ENCODE assay signal across 18 mouse cellular contexts in genomic region chr16:49985082-49986076, GRCm38 (mm10).
DNase-seq lines count a peak whose midpoint lies in the region; ATAC-seq and TF ChIP-seq lines count a peak whose summit lies in the region.
"Had no signal": no experiment of that assay in that cellular context is flagged by ENCODE, and none has a peak within 500 bp of the region (broad histone marks: within the 10 kb centered on the region; RNA-seq: fewer than 3 reads in every experiment).

No protein-coding gene starts in this region.

- no peak overlapping the region for H3K9ac ChIP-seq in kidney, embryonic 14.5 days (ENCODE audit: low read depth, low read length)
- H3K9ac ChIP-seq in hindbrain, embryonic 13.5 days = no peak overlapping the region
- H3K9ac ChIP-seq in neural tube, embryonic 15.5 days (replicated peaks) = no peak overlapping the region
- H3K9ac ChIP-seq: forebrain, embryonic 15.5 days; limb, embryonic 13.5 days; liver, embryonic 15.5 days had no signal

- POLR2A ChIA-PET in Patski (lab: Charles Lee) = no interaction called here

- DNase-seq in kidney, postnatal 25 days = no peak
- DNase-seq in Patski (ENCODE audit: low read depth, low spot score) = no peak
- DNase-seq in frontal cortex, postnatal 25 days (ENCODE audit: low spot score in 2 of 2) = no peak
- no peak for DNase-seq in adrenal gland, adult 8-10 months
- DNase-seq: cerebellum, postnatal 10 days; gastrocnemius, adult 2 months; heart, postnatal 4 days; kidney, postnatal 14 days; thymus, postnatal 4 days had no signal

- no peak overlapping the region for H3K4me2 ChIP-seq in kidney, embryonic 14.5 days (replicated peaks; ENCODE audit: low read depth, low read length)
- no peak overlapping the region for H3K4me2 ChIP-seq in hindbrain, embryonic 13.5 days
- peak overlapping the region; percentile 2; the same call in 1 of the 2 replicates for H3K4me2 ChIP-seq in neural tube, embryonic 15.5 days
- H3K4me2 ChIP-seq: forebrain, embryonic 15.5 days; limb, embryonic 13.5 days; liver, embryonic 15.5 days had no signal

- no peaks in the 10 kb centered on the region for H3K36me3 ChIP-seq in kidney, embryonic 14.5 days (ENCODE audit: control insufficient read depth, insufficient read depth, low read length)
- H3K36me3 ChIP-seq in hindbrain, embryonic 13.5 days = no peaks in the 10 kb centered on the region
- no peaks in the 10 kb centered on the region for H3K36me3 ChIP-seq in neural tube, embryonic 15.5 days
- H3K36me3 ChIP-seq: forebrain, embryonic 15.5 days; limb, embryonic 13.5 days; liver, embryonic 15.5 days had no signal

- H3K27me3 ChIP-seq in kidney, embryonic 14.5 days (ENCODE audit: control insufficient read depth, insufficient read depth, low read length) = no peaks in the 10 kb centered on the region
- no peaks in the 10 kb centered on the region for H3K27me3 ChIP-seq in Patski
- H3K27me3 ChIP-seq in hindbrain, embryonic 13.5 days = no peaks in the 10 kb centered on the region
- no peaks in the 10 kb centered on the region for H3K27me3 ChIP-seq in neural tube, embryonic 15.5 days (replicated peaks)
- H3K27me3 ChIP-seq: forebrain, embryonic 15.5 days; limb, embryonic 13.5 days; liver, embryonic 15.5 days had no signal

- CTCF ChIA-PET in Patski (lab: Charles Lee) = no interaction called here

- in situ Hi-C loops in Patski (cut with MboI; ENCODE audit: low pct_unique_long_range_greater_than_20kb) = no loop called here

- H3K4me3 ChIP-seq in kidney, embryonic 14.5 days (ENCODE audit: low read length) = no peak overlapping the region
- H3K4me3 ChIP-seq in hindbrain, embryonic 13.5 days = no peak overlapping the region
- H3K4me3 ChIP-seq in neural tube, embryonic 15.5 days (replicated peaks) = no peak overlapping the region
- H3K4me3 ChIP-seq: erythroblast, embryonic 14.5 days; forebrain, embryonic 15.5 days; gastrocnemius, adult 2 months; limb, embryonic 13.5 days; liver, embryonic 15.5 days had no signal

- H3K27ac ChIP-seq in kidney, embryonic 14.5 days (ENCODE audit: low read depth, low read length) = no peak overlapping the region
- H3K27ac ChIP-seq in hindbrain, embryonic 13.5 days = no peak overlapping the region
- no peak overlapping the region for H3K27ac ChIP-seq in neural tube, embryonic 15.5 days (replicated peaks)
- H3K27ac ChIP-seq: forebrain, embryonic 15.5 days; gastrocnemius, adult 2 months; limb, embryonic 13.5 days; liver, embryonic 15.5 days had no signal

- no peaks in the 10 kb centered on the region; the same call in 1 of the 2 replicates for H3K4me1 ChIP-seq in kidney, embryonic 14.5 days (ENCODE audit: control insufficient read depth, insufficient read depth, low read length)
- H3K4me1 ChIP-seq in hindbrain, embryonic 13.5 days (replicated peaks) = peaks cover 12% of the 10 kb centered on the region
- peaks cover 6% of the 10 kb centered on the region; the same call in 1 of the 2 replicates for H3K4me1 ChIP-seq in neural tube, embryonic 15.5 days

- no peak for TF ChIP-seq CTCF in Patski (IDR thresholded peaks at IDR 0.05)

- ATAC-seq in kidney, embryonic 14.5 days (ENCODE audit: low FRiP score, low TSS enrichment) = peak; percentile 62
- ATAC-seq in Patski = peak; percentile 31
- peak; percentile 16; the same call in 1 of the 2 replicates for ATAC-seq in hindbrain, embryonic 13.5 days (ENCODE audit: low FRiP score)
- 0 out of 2 replicates have a peak, but pooled peaks have one; percentile 50 for ATAC-seq in neural tube, embryonic 15.5 days (ENCODE audit: low FRiP score)
- ATAC-seq: forebrain, embryonic 15.5 days; lung, postnatal 0 days; midbrain, embryonic 16.5 days had no signal

- WGBS in kidney, embryonic 14.5 days = 26% methylated on average over 14 of the region's 14 CpGs
- 48% methylated on average over 14 of the region's 14 CpGs for WGBS in hindbrain, embryonic 13.5 days
- WGBS in neural tube, embryonic 15.5 days = 31% methylated on average over 14 of the region's 14 CpGs

- H3K9me3 ChIP-seq in kidney, embryonic 14.5 days (ENCODE audit: control insufficient read depth, low read length) = no peaks in the 10 kb centered on the region
- H3K9me3 ChIP-seq in hindbrain, embryonic 13.5 days = no peaks in the 10 kb centered on the region
- H3K9me3 ChIP-seq in neural tube, embryonic 15.5 days (replicated peaks) = no peaks in the 10 kb centered on the region
- H3K9me3 ChIP-seq: forebrain, embryonic 15.5 days; limb, embryonic 13.5 days; liver, embryonic 15.5 days had no signal
